Mouse (Mus musculus): ENCODE results near the gene Traf2. TPM values are rescaled to one million over a fixed set of nuclear protein-coding genes. Genes with fewer than 3 reads are reported as not detected.
A peak's percentile ranks its signal among the peaks of the same experiment; 100 is the strongest.

Gene Traf2
- total and polyA plus RNA-seq, 2 experiments from 2014 or later = 9.3 to 11.4 TPM

GRCm38 (mm10) chr2:25549021-25549991, 2.6 kb upstream of the Traf2 start:
- Histone ChIP-seq H3K36me3 (ENCODE audit: insufficient read depth, low read length) (no peaks in the 10 kb centered on the region), H3K4me2 (ENCODE audit: low read depth, low read length) (no peak overlapping the region), H3K27ac (no peak overlapping the region), H3K4me3 (ENCODE audit: low read length) (no peak overlapping the region), H3K9ac (replicated peaks; ENCODE audit: low read length) (no peak overlapping the region), H3K27me3 (ENCODE audit: insufficient read depth, low read length) (no peaks in the 10 kb centered on the region), H3K4me1 (ENCODE audit: insufficient read depth, low read length) (no peaks in the 10 kb centered on the region), H3K9me3 (ENCODE audit: low read length) (no peaks in the 10 kb centered on the region)
- WGBS = 73% methylated on average over 9 of the region's 9 CpGs
- TF ChIP-seq CTCF (IDR thresholded peaks at IDR 0.05; ENCODE audit: low read depth) = no peak
- DNase-seq (ENCODE audit: low spot score) = no peak
- ATAC-seq = no peak

- no peaks in the 10 kb centered on the region for H3K27me3 ChIP-seq (ENCODE audit: insufficient read depth, low read length)
- H3K4me1 ChIP-seq (ENCODE audit: insufficient read depth, low read length) = no peaks in the 10 kb centered on the region
- TF ChIP-seq CTCF (IDR thresholded peaks at IDR 0.05; ENCODE audit: low read depth) = peak; percentile 9; the same call in 1 of the 2 replicates
- DNase-seq (ENCODE audit: low spot score) (no peak), ATAC-seq (peak; percentile 53; the same call in 1 of the 2 replicates)
- no peaks in the 10 kb centered on the region for H3K9me3 ChIP-seq (ENCODE audit: low read length)
- 10% methylated on average over 36 of the region's 43 CpGs for WGBS
- H3K9ac ChIP-seq (replicated peaks; ENCODE audit: low read length) = peak overlapping the region; percentile 56
- H3K27ac ChIP-seq = peak overlapping the region; percentile 41; the same call in 1 of the 2 replicates
- H3K36me3 ChIP-seq (ENCODE audit: insufficient read depth, low read length) = no peaks in the 10 kb centered on the region
- H3K4me2 ChIP-seq (ENCODE audit: low read depth, low read length) = peak overlapping the region; percentile 82
- peak overlapping the region; percentile 65 for H3K4me3 ChIP-seq (ENCODE audit: low read length)
Measured at GRCm38 (mm10) chr2:25545996-25546810, 537 bp downstream of the Traf2 start.

- Histone ChIP-seq H3K9me3 (ENCODE audit: low read length) (no peaks in the 10 kb centered on the region), H3K4me2 (ENCODE audit: low read depth, low read length) (no peak overlapping the region), H3K27me3 (ENCODE audit: insufficient read depth, low read length) (no peaks in the 10 kb centered on the region), H3K4me1 (ENCODE audit: insufficient read depth, low read length) (no peaks in the 10 kb centered on the region), H3K9ac (replicated peaks; ENCODE audit: low read length) (no peak overlapping the region), H3K27ac (no peak overlapping the region), H3K36me3 (ENCODE audit: insufficient read depth, low read length) (no peaks in the 10 kb centered on the region), H3K4me3 (ENCODE audit: low read length) (no peak overlapping the region)
- no peak for TF ChIP-seq CTCF (IDR thresholded peaks at IDR 0.05; ENCODE audit: low read depth)
- DNase-seq (ENCODE audit: low spot score) (no peak), ATAC-seq (no peak)
- 90% methylated on average over 10 of the region's 10 CpGs for WGBS
Measured at GRCm38 (mm10) chr2:25541644-25542367, 4.9 kb downstream of the Traf2 start.

- Histone ChIP-seq H3K9ac (replicated peaks; ENCODE audit: low read length) (no peak overlapping the region), H3K36me3 (ENCODE audit: insufficient read depth, low read length) (peaks cover 4% of the 10 kb centered on the region; the same call in 1 of the 2 replicates), H3K27me3 (ENCODE audit: insufficient read depth, low read length) (no peaks in the 10 kb centered on the region), H3K4me1 (ENCODE audit: insufficient read depth, low read length) (no peaks in the 10 kb centered on the region), H3K4me3 (ENCODE audit: low read length) (no peak overlapping the region), H3K9me3 (ENCODE audit: low read length) (no peaks in the 10 kb centered on the region), H3K4me2 (ENCODE audit: low read depth, low read length) (no peak overlapping the region), H3K27ac (no peak overlapping the region)
- DNase-seq (ENCODE audit: low spot score) (no peak), ATAC-seq (no peak)
- TF ChIP-seq CTCF (IDR thresholded peaks at IDR 0.05; ENCODE audit: low read depth) = no peak
- 93% methylated on average over 4 of the region's 4 CpGs for WGBS
Measured at GRCm38 (mm10) chr2:25540541-25540948, 6.2 kb downstream of the Traf2 start.

- Histone ChIP-seq H3K27me3 (ENCODE audit: insufficient read depth, low read length) (no peaks in the 10 kb centered on the region), H3K4me2 (ENCODE audit: low read depth, low read length) (no peak overlapping the region), H3K4me1 (ENCODE audit: insufficient read depth, low read length) (no peaks in the 10 kb centered on the region), H3K9me3 (ENCODE audit: low read length) (no peaks in the 10 kb centered on the region), H3K36me3 (ENCODE audit: insufficient read depth, low read length) (peaks cover 7% of the 10 kb centered on the region; the same call in 1 of the 2 replicates), H3K4me3 (ENCODE audit: low read length) (no peak overlapping the region), H3K9ac (replicated peaks; ENCODE audit: low read length) (no peak overlapping the region), H3K27ac (no peak overlapping the region)
- WGBS = 93% methylated on average over 8 of the region's 8 CpGs
- DNase-seq (ENCODE audit: low spot score) (no peak), ATAC-seq (no peak)
- no peak for TF ChIP-seq CTCF (IDR thresholded peaks at IDR 0.05; ENCODE audit: low read depth)
Measured at GRCm38 (mm10) chr2:25536531-25536930, 10.2 kb downstream of the Traf2 start.

- no peak for ATAC-seq
- Histone ChIP-seq H3K36me3 (ENCODE audit: insufficient read depth, low read length) (peaks cover 10% of the 10 kb centered on the region; the same call in 1 of the 2 replicates), H3K9me3 (ENCODE audit: low read length) (no peaks in the 10 kb centered on the region), H3K4me3 (ENCODE audit: low read length) (no peak overlapping the region), H3K4me1 (ENCODE audit: insufficient read depth, low read length) (no peaks in the 10 kb centered on the region), H3K27ac (peak overlapping the region; percentile 32; the same call in 1 of the 2 replicates), H3K4me2 (ENCODE audit: low read depth, low read length) (no peak overlapping the region), H3K9ac (replicated peaks; ENCODE audit: low read length) (no peak overlapping the region), H3K27me3 (ENCODE audit: insufficient read depth, low read length) (no peaks in the 10 kb centered on the region)
- no peak for TF ChIP-seq CTCF (IDR thresholded peaks at IDR 0.05; ENCODE audit: low read depth)
- no peak for DNase-seq (ENCODE audit: low spot score)
- WGBS = 95% methylated on average over 2 of the region's 2 CpGs
Measured at GRCm38 (mm10) chr2:25534866-25535182, 11.9 kb downstream of the Traf2 start.
